In the genomic region with DNA sequence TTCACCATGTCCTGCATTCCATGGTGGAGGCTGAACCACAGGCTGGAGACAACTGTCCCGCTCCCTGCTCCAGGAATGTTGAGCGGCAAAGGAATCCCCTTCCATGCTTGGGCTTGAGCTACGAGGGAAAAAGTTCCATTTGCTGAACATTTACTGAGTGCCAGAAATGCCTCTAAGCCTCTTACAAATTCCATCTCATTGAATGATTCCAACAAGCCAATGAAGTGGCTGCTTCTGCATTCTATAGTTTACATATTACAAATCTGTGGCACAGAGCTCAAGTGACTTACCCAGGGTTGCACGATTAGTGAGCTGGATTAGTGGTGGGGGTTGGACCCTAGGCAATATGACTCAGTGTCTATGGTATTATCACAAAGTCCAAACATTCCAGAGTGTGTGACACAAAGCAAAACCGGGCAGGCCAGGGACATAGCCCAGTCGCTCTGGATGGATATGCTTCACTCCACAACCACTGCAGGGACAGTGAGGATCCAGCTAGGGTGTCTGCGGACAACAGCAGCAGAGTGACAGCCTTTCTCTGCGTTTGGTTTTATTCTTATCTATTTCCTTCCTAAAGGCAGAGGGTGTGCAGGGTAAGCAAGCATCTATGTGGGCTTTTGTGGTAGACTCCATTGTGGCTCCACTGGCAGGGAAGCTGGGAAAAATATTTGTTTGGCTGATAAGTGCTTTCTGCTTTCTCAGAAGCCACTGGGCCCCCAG, we compare ENCODE assay signal across 8 mouse cellular contexts. TPM values are rescaled to one million over a fixed set of nuclear protein-coding genes. Genes with fewer than 3 reads are reported as not detected.
DNase-seq lines count a peak whose midpoint lies in the region; ATAC-seq and TF ChIP-seq lines count a peak whose summit lies in the region.

No protein-coding gene starts in this region.

- peak overlapping the region; percentile 73 for H3K27ac ChIP-seq in embryonic facial prominence, embryonic 10.5 days (replicated peaks)
- H3K27ac ChIP-seq in heart, embryonic 16.5 days (ENCODE audit: low read length) = peak overlapping the region; percentile 94
- H3K27ac ChIP-seq in limb, embryonic 14.5 days (replicated peaks; ENCODE audit: low read depth, low read length) = peak overlapping the region; percentile 77
- H3K27ac ChIP-seq in neural tube, embryonic 12.5 days = no peak overlapping the region

- H3K9ac ChIP-seq in heart, embryonic 16.5 days (ENCODE audit: low read length) = no peak overlapping the region; the same call in 1 of the 2 replicates
- no peak overlapping the region for H3K9ac ChIP-seq in limb, embryonic 14.5 days (ENCODE audit: low read depth, low read length, severe bottlenecking)
- H3K9ac ChIP-seq in neural tube, embryonic 12.5 days = no peak overlapping the region

- no peak overlapping the region for H3K4me3 ChIP-seq in embryonic facial prominence, embryonic 10.5 days
- no peak overlapping the region for H3K4me3 ChIP-seq in heart, embryonic 16.5 days (ENCODE audit: low read length)
- no peak overlapping the region for H3K4me3 ChIP-seq in limb, embryonic 14.5 days (replicated peaks; ENCODE audit: low read length)
- H3K4me3 ChIP-seq in neural tube, embryonic 12.5 days = no peak overlapping the region

- H3K27me3 ChIP-seq in embryonic facial prominence, embryonic 10.5 days (replicated peaks; ENCODE audit: low read depth, poor library complexity, severe bottlenecking) = no peaks in the 10 kb centered on the region
- H3K27me3 ChIP-seq in heart, embryonic 16.5 days (ENCODE audit: control insufficient read depth, insufficient read depth, low read length) = no peaks in the 10 kb centered on the region
- no peaks in the 10 kb centered on the region for H3K27me3 ChIP-seq in limb, embryonic 14.5 days (ENCODE audit: control insufficient read depth, insufficient read depth, low read length)
- H3K27me3 ChIP-seq in neural tube, embryonic 12.5 days (replicated peaks) = no peaks in the 10 kb centered on the region

- no peaks in the 10 kb centered on the region for H3K9me3 ChIP-seq in embryonic facial prominence, embryonic 10.5 days
- H3K9me3 ChIP-seq in heart, embryonic 16.5 days (replicated peaks; ENCODE audit: control insufficient read depth, low read length) = no peaks in the 10 kb centered on the region
- H3K9me3 ChIP-seq in limb, embryonic 14.5 days (ENCODE audit: control insufficient read depth, low read length) = no peaks in the 10 kb centered on the region
- no peaks in the 10 kb centered on the region for H3K9me3 ChIP-seq in neural tube, embryonic 12.5 days

- no peaks in the 10 kb centered on the region for H3K36me3 ChIP-seq in embryonic facial prominence, embryonic 10.5 days (replicated peaks)
- no peaks in the 10 kb centered on the region for H3K36me3 ChIP-seq in heart, embryonic 16.5 days (ENCODE audit: control insufficient read depth, insufficient read depth)
- no peaks in the 10 kb centered on the region for H3K36me3 ChIP-seq in limb, embryonic 14.5 days (ENCODE audit: control insufficient read depth, insufficient read depth, low read length)
- no peaks in the 10 kb centered on the region for H3K36me3 ChIP-seq in neural tube, embryonic 12.5 days

- peak; percentile 82 for ATAC-seq in heart, embryonic 16.5 days (replicated peaks; ENCODE audit: extremely low read depth, insufficient read depth, low FRiP score)
- peak; percentile 84 for ATAC-seq in limb, embryonic 14.5 days (ENCODE audit: low FRiP score, low read depth)
- 0 out of 2 replicates have a peak, but pooled peaks have one; percentile 29 for ATAC-seq in neural tube, embryonic 12.5 days (ENCODE audit: low FRiP score, low read depth)
- no peak for ATAC-seq in CD4-positive, CD25-positive, alpha-beta regulatory T cell, adult 4 months

- H3K4me2 ChIP-seq in heart, embryonic 16.5 days (ENCODE audit: low read depth, low read length) = peak overlapping the region; percentile 36; the same call in 1 of the 2 replicates
- 0 out of 2 replicates have a peak overlapping the region, but pooled peaks have one; percentile 7 for H3K4me2 ChIP-seq in limb, embryonic 14.5 days (replicated peaks; ENCODE audit: low read depth, low read length, severe bottlenecking)
- H3K4me2 ChIP-seq in neural tube, embryonic 12.5 days (replicated peaks) = no peak overlapping the region

- TF ChIP-seq POLR2A in limb, embryonic 14.5 days (IDR thresholded peaks at IDR 0.05; ENCODE audit: borderline replicate concordance, extremely low read depth, insufficient read depth, insufficient read length) = no peak

- H3K4me1 ChIP-seq in embryonic facial prominence, embryonic 10.5 days = peaks cover 17% of the 10 kb centered on the region
- peaks cover 36% of the 10 kb centered on the region for H3K4me1 ChIP-seq in heart, embryonic 16.5 days (ENCODE audit: control insufficient read depth, insufficient read depth, low read length)
- H3K4me1 ChIP-seq in limb, embryonic 14.5 days (ENCODE audit: control insufficient read depth, insufficient read depth, low read length) = peaks cover 16% of the 10 kb centered on the region
- peaks cover 3% of the 10 kb centered on the region for H3K4me1 ChIP-seq in neural tube, embryonic 12.5 days

- peak; percentile 48 for DNase-seq in NIH3T3 (ENCODE audit: low read depth)
- DNase-seq in embryonic facial prominence, embryonic 10.5 days (ENCODE audit: low spot score) = peak; percentile 17
- peak; percentile 59 for DNase-seq in limb, embryonic 14.5 days (ENCODE audit: low spot score)
- DNase-seq in layer of hippocampus, postnatal 10 days (ENCODE audit: low spot score in 2 of 2) = no peak
- no peak for DNase-seq in layer of hippocampus, adult 18-20 months (ENCODE audit: low spot score in 2 of 2)

- WGBS in embryonic facial prominence, embryonic 10.5 days = 54% methylated on average over 8 of the region's 8 CpGs
- WGBS in heart, embryonic 16.5 days = 8% methylated on average over 8 of the region's 8 CpGs
- WGBS in limb, embryonic 14.5 days = 45% methylated on average over 8 of the region's 8 CpGs
- WGBS in neural tube, embryonic 12.5 days = 72% methylated on average over 8 of the region's 8 CpGs

RNA-seq across cellular contexts. Expression of a gene that starts 16.6 kb away (rescaled TPM):
- 2.3 and 2.6 TPM in 2 replicates for polyA plus RNA-seq in embryonic facial prominence, embryonic 10.5 days (2016; fragmentation: Nextera tagmentation; extraction: Ambion mirVana)
- polyA plus RNA-seq in heart, embryonic 16.5 days (2015; fragmentation: Nextera tagmentation; extraction: Ambion mirVana) = 17.3 and 17.8 TPM in 2 replicates
- polyA plus RNA-seq in limb, embryonic 14.5 days (2012; rRNA removed) = 5.1 and 6.0 TPM in 2 replicates
- 5.0 and 5.1 TPM in 2 replicates for polyA plus RNA-seq in limb, embryonic 14.5 days (2014; fragmentation: Nextera tagmentation; extraction: Ambion mirVana)
- 14.8 and 16.5 TPM in 2 replicates for polyA plus RNA-seq in neural tube, embryonic 12.5 days (2016; fragmentation: Nextera tagmentation; extraction: Ambion mirVana)
- polyA plus RNA-seq in CD4-positive, CD25-positive, alpha-beta regulatory T cell, adult 4 months (2017; shearing (Covaris generic)) = 100 to 1,000 TPM; 228 to 281 TPM
- 10 to 100 TPM; 70.4 to 73.3 TPM for total RNA-seq in layer of hippocampus, postnatal 10 days (2021)
- 10 to 100 TPM; 73.1 to 82.3 TPM for total RNA-seq in layer of hippocampus, adult 18-20 months (2021)

Comparison
In these comparisons a context has a peak if more than half of its experiments do, and no peak if none do; other contexts are left out.
1. DNase-seq: peak in NIH3T3 (single experiment), embryonic facial prominence, embryonic 10.5 days (single experiment) and limb, embryonic 14.5 days (single experiment); none in layer of hippocampus, postnatal 10 days (0 of 2) and layer of hippocampus, adult 18-20 months (0 of 2).
2. RNA of a gene that starts 16.6 kb away (polyA plus RNA-seq): 228 to 281 TPM in CD4-positive, CD25-positive, alpha-beta regulatory T cell, adult 4 months; 17.3 to 17.8 TPM in heart, embryonic 16.5 days, 14.8 to 16.5 TPM in neural tube, embryonic 12.5 days, 5.0 to 6.0 TPM in limb, embryonic 14.5 days and 2.3 to 2.6 TPM in embryonic facial prominence, embryonic 10.5 days; every median in the first group is over 10 times any median in the second.